Mouse (Mus musculus): ENCODE data around the gene Dtx3l. TPM values are rescaled to one million over a fixed set of nuclear protein-coding genes. Genes with fewer than 3 reads are reported as not detected.
"Not testable (repeated sequence)": the region's sequence is repeated elsewhere in the genome, so short reads cannot be mapped to it uniquely, and the experiment has no call there.

Dtx3l gene
- 2.1 and 3.5 TPM in 2 replicates for polyA plus RNA-seq (2015; fragmentation: Nextera tagmentation; extraction: Ambion mirVana)

GRCm38 (mm10) chr16:35938211-35939151 lies at the start of gene Dtx3l, which contains the start of gene Parp9:
Dtx3l (minus strand) TSS chr16:35939151.
Parp9 (plus strand) TSS chr16:35938470.
- Histone ChIP-seq H3K4me2 (peak within 1 kb of the TSS; percentile 87), H3K9ac (peak within 1 kb of the TSS; percentile 77), H3K9me3 (no peaks in the 10 kb centered on the region), H3K4me3 (peak within 1 kb of the TSS; percentile 68), H3K4me1 (peaks cover 7% of the 10 kb centered on the region), H3K27me3 (0 out of 2 replicates have a peak, but pooled peaks cover 11% of the 10 kb centered on the region), H3K27ac (no peak within 1 kb of the TSS), H3K36me3 (no peaks in the 10 kb centered on the region)
- 2% methylated on average over 52 of the region's 52 CpGs for WGBS
- no peak for ATAC-seq (ENCODE audit: insufficient number of reproducible peaks, insufficient read depth, low FRiP score, low TSS enrichment, low read depth)

- 78% methylated on average over 1 of the region's 1 CpGs for WGBS
- Histone ChIP-seq H3K27ac (no peak overlapping the region), H3K27me3 (no peaks in the 10 kb centered on the region), H3K36me3 (peaks cover 4% of the 10 kb centered on the region; the same call in 1 of the 2 replicates), H3K4me1 (peaks cover 17% of the 10 kb centered on the region), H3K4me3 (no peak overlapping the region), H3K9ac (no peak overlapping the region), H3K9me3 (no peaks in the 10 kb centered on the region), H3K4me2 (no peak overlapping the region)
- ATAC-seq (ENCODE audit: insufficient number of reproducible peaks, insufficient read depth, low FRiP score, low TSS enrichment, low read depth) = no peak
These were observed 49.0 kb upstream of the Dtx3l start for GRCm38 (mm10) chr16:35987930-35988329.

GRCm38 (mm10) chr16:35984471-35984870 lies 45.5 kb upstream of the Dtx3l start:
- peaks cover 2% of the 10 kb centered on the region; the same call in 1 of the 2 replicates for H3K36me3 ChIP-seq
- peaks cover 3% of the 10 kb centered on the region; the same call in 1 of the 2 replicates for H3K9me3 ChIP-seq
- H3K27me3 ChIP-seq = no peaks in the 10 kb centered on the region
- no peak overlapping the region for H3K9ac ChIP-seq
- H3K27ac ChIP-seq = no peak overlapping the region
- H3K4me1 ChIP-seq = peaks cover 16% of the 10 kb centered on the region
- H3K4me3 ChIP-seq = peak overlapping the region; percentile 85
- WGBS = 66% methylated on average over 3 of the region's 3 CpGs
- peak overlapping the region; percentile 70 for H3K4me2 ChIP-seq
- ATAC-seq (ENCODE audit: insufficient number of reproducible peaks, insufficient read depth, low FRiP score, low TSS enrichment, low read depth) = no peak

- peak overlapping the region; percentile 94 for H3K9ac ChIP-seq
- H3K36me3 ChIP-seq = no peaks in the 10 kb centered on the region
- no peaks in the 10 kb centered on the region for H3K27me3 ChIP-seq
- H3K4me3 ChIP-seq = peak overlapping the region; percentile 85
- H3K9me3 ChIP-seq = peaks cover 3% of the 10 kb centered on the region; the same call in 1 of the 2 replicates
- peak overlapping the region; percentile 99 for H3K27ac ChIP-seq
- peak; percentile 53 for ATAC-seq (ENCODE audit: insufficient number of reproducible peaks, insufficient read depth, low FRiP score, low TSS enrichment, low read depth)
- peak overlapping the region; percentile 70 for H3K4me2 ChIP-seq
- WGBS = under 1% methylated on average over 69 of the region's 86 CpGs
- H3K4me1 ChIP-seq = peaks cover 16% of the 10 kb centered on the region
These were observed 44.7 kb upstream of the Dtx3l start for GRCm38 (mm10) chr16:35983517-35984101.

- Histone ChIP-seq H3K9me3 (peaks cover 3% of the 10 kb centered on the region; the same call in 1 of the 2 replicates), H3K36me3 (no peaks in the 10 kb centered on the region), H3K27me3 (no peaks in the 10 kb centered on the region), H3K4me3 (peak overlapping the region; percentile 85), H3K27ac (peak overlapping the region; percentile 99), H3K4me1 (peaks cover 16% of the 10 kb centered on the region), H3K4me2 (peak overlapping the region; percentile 70), H3K9ac (peak overlapping the region; percentile 94)
- under 1% methylated on average over 47 of the region's 54 CpGs for WGBS
- peak; percentile 92 for ATAC-seq (ENCODE audit: insufficient number of reproducible peaks, insufficient read depth, low FRiP score, low TSS enrichment, low read depth)
These were observed 44.1 kb upstream of the Dtx3l start for GRCm38 (mm10) chr16:35982902-35983516.

- H3K27ac ChIP-seq = 0 out of 2 replicates have a peak overlapping the region, but pooled peaks have one; percentile 99
- no peaks in the 10 kb centered on the region for H3K27me3 ChIP-seq
- H3K4me3 ChIP-seq = peak overlapping the region; percentile 85
- H3K36me3 ChIP-seq = no peaks in the 10 kb centered on the region
- no peak for ATAC-seq (ENCODE audit: insufficient number of reproducible peaks, insufficient read depth, low FRiP score, low TSS enrichment, low read depth)
- H3K9me3 ChIP-seq = peaks cover 3% of the 10 kb centered on the region; the same call in 1 of the 2 replicates
- WGBS = 3% methylated on average over 15 of the region's 15 CpGs
- H3K4me1 ChIP-seq = peaks cover 16% of the 10 kb centered on the region
- H3K4me2 ChIP-seq = peak overlapping the region; percentile 70
- peak overlapping the region; percentile 94 for H3K9ac ChIP-seq
These were observed 43.6 kb upstream of the Dtx3l start for GRCm38 (mm10) chr16:35982506-35982901.

- 48% methylated on average over 19 of the region's 19 CpGs for WGBS
- ATAC-seq (ENCODE audit: insufficient number of reproducible peaks, insufficient read depth, low FRiP score, low TSS enrichment, low read depth) = peak; percentile 92
- H3K9me3 ChIP-seq = peaks cover 3% of the 10 kb centered on the region; the same call in 1 of the 2 replicates
- peaks cover 13% of the 10 kb centered on the region for H3K4me1 ChIP-seq
- H3K27me3 ChIP-seq = no peaks in the 10 kb centered on the region
- no peak overlapping the region for H3K4me2 ChIP-seq
- no peak overlapping the region for H3K27ac ChIP-seq
- H3K36me3 ChIP-seq = no peaks in the 10 kb centered on the region
- no peak overlapping the region for H3K9ac ChIP-seq
- H3K4me3 ChIP-seq = no peak overlapping the region
These were observed 42.4 kb upstream of the Dtx3l start for GRCm38 (mm10) chr16:35981363-35981821.

GRCm38 (mm10) chr16:35978450-35978849 lies 39.5 kb upstream of the Dtx3l start, which contains the start of gene Kpna1:
Kpna1 (plus strand) TSS chr16:35978750.
- H3K36me3 ChIP-seq; H3K9ac ChIP-seq; H3K27me3 ChIP-seq; H3K27ac ChIP-seq; ATAC-seq (ENCODE audit: insufficient number of reproducible peaks, insufficient read depth, low FRiP score, low TSS enrichment, low read depth); H3K4me2 ChIP-seq; H3K9me3 ChIP-seq; H3K4me1 ChIP-seq; H3K4me3 ChIP-seq: not testable (repeated sequence)
- WGBS = 79% methylated on average over 1 of the region's 1 CpGs

- 59% methylated on average over 1 of the region's 1 CpGs for WGBS
- ATAC-seq (ENCODE audit: insufficient number of reproducible peaks, insufficient read depth, low FRiP score, low TSS enrichment, low read depth) = no peak
- no peak overlapping the region for H3K4me3 ChIP-seq
- H3K9ac ChIP-seq = no peak overlapping the region
- no peaks in the 10 kb centered on the region for H3K9me3 ChIP-seq
- H3K27me3 ChIP-seq = no peaks in the 10 kb centered on the region
- H3K36me3 ChIP-seq = no peaks in the 10 kb centered on the region
- H3K4me2 ChIP-seq = no peak overlapping the region
- H3K4me1 ChIP-seq = no peaks in the 10 kb centered on the region
- no peak overlapping the region for H3K27ac ChIP-seq
These were observed 35.1 kb upstream of the Dtx3l start for GRCm38 (mm10) chr16:35974021-35974420.

- 57% methylated on average over 2 of the region's 2 CpGs for WGBS
- H3K4me2 ChIP-seq = no peak overlapping the region
- H3K27me3 ChIP-seq = no peaks in the 10 kb centered on the region
- no peaks in the 10 kb centered on the region for H3K4me1 ChIP-seq
- no peaks in the 10 kb centered on the region for H3K9me3 ChIP-seq
- ATAC-seq (ENCODE audit: insufficient number of reproducible peaks, insufficient read depth, low FRiP score, low TSS enrichment, low read depth) = no peak
- no peak overlapping the region for H3K4me3 ChIP-seq
- H3K9ac ChIP-seq = no peak overlapping the region
- H3K27ac ChIP-seq = no peak overlapping the region
- no peaks in the 10 kb centered on the region for H3K36me3 ChIP-seq
These were observed 29.2 kb upstream of the Dtx3l start for GRCm38 (mm10) chr16:35968149-35968548.

- no peak overlapping the region for H3K4me2 ChIP-seq
- H3K4me1 ChIP-seq = no peaks in the 10 kb centered on the region
- H3K9ac ChIP-seq = no peak overlapping the region
- ATAC-seq (ENCODE audit: insufficient number of reproducible peaks, insufficient read depth, low FRiP score, low TSS enrichment, low read depth) = no peak
- no peaks in the 10 kb centered on the region for H3K9me3 ChIP-seq
- WGBS = 86% methylated on average over 4 of the region's 4 CpGs
- H3K27me3 ChIP-seq = no peaks in the 10 kb centered on the region
- H3K27ac ChIP-seq = no peak overlapping the region
- no peaks in the 10 kb centered on the region for H3K36me3 ChIP-seq
- no peak overlapping the region for H3K4me3 ChIP-seq
These were observed 28.4 kb upstream of the Dtx3l start for GRCm38 (mm10) chr16:35967319-35967718.

All from embryonic facial prominence, embryonic 13.5 days (tissue).